Mouse (Mus musculus) embryonic facial prominence, embryonic 12.5 days (tissue): ENCODE results near the gene Camk1g. TPM values are rescaled to one million over a fixed set of nuclear protein-coding genes. Genes with fewer than 3 reads are reported as not detected.

ENCODE experiments used
- ATAC-seq: fragments of 200-750 bp; cut with Nextera tagmentation; 2 replicates; pipeline ENCODE4 v1.8.0; 2017; ENCODE audit not compliant: insufficient number of reproducible peaks, insufficient read depth, low FRiP score, low TSS enrichment
- H3K27ac ChIP-seq: fragments of 300-500 bp; sonication (generic); 2 replicates; pipeline ENCODE4 v1.5.1; 2016; ENCODE audit warnings: mild to moderate bottlenecking
- H3K27me3 ChIP-seq: fragments of 300-500 bp; sonication (generic); 2 replicates; pipeline ENCODE4 v1.6.1; 2016; ENCODE audit warnings: mild to moderate bottlenecking, moderate library complexity
- H3K36me3 ChIP-seq: fragments of 300-500 bp; sonication (generic); 2 replicates; pipeline ENCODE4 v1.6.1; 2016; ENCODE audit warnings: mild to moderate bottlenecking
- H3K4me1 ChIP-seq: fragments of 300-500 bp; sonication (generic); 2 replicates; pipeline ENCODE4 v1.6.1; 2016
- H3K4me2 ChIP-seq: fragments of 300-500 bp; sonication (generic); replicated peaks from 2 replicates; pipeline ENCODE4 v1.6.1; 2016; ENCODE audit warnings: mild to moderate bottlenecking, moderate library complexity
- H3K4me3 ChIP-seq: fragments of 300-500 bp; sonication (generic); 2 replicates; pipeline ENCODE4 v1.5.1; 2016; ENCODE audit warnings: mild to moderate bottlenecking
- H3K9ac ChIP-seq: fragments of 300-500 bp; sonication (generic); 2 replicates; pipeline ENCODE4 v1.6.1; 2016; ENCODE audit warnings: mild to moderate bottlenecking, moderate library complexity
- H3K9me3 ChIP-seq: fragments of 300-500 bp; sonication (generic); 2 replicates; pipeline ENCODE4 v1.6.1; 2016; ENCODE audit warnings: mild to moderate bottlenecking, moderate library complexity
- WGBS: fragments of 180-500 bp; shearing (Covaris S2); methylation state at CpG from one replicate; pipeline ENCODE4 v1.1.7; 2016; 5-methylcytosine and 5-hydroxymethylcytosine counted together
- polyA plus RNA-seq: library from polyadenylated mRNA; unstranded; fragments of >200 nt; fragmentation: Nextera tagmentation; extraction: Ambion mirVana; gene quantifications from 2 replicates; pipeline ENCODE4 v1.2.1, GENCODE M21; 2016

Gene Camk1g
- polyA plus RNA-seq, 1 experiment from 2014 or later: 24.4 TPM

GRCm38 (mm10) chr1:193369091-193369490, 1.0 kb downstream of the Camk1g start:
- ATAC-seq: no peak
- H3K4me3 ChIP-seq: peak overlapping the region; percentile 50
- no peaks in the 10 kb centered on the region for H3K27me3 ChIP-seq
- peak overlapping the region; percentile 73 for H3K4me2 ChIP-seq
- H3K4me1 ChIP-seq: peaks cover 20% of the 10 kb centered on the region
- H3K9ac ChIP-seq: peak overlapping the region; percentile 67
- no peaks in the 10 kb centered on the region for H3K9me3 ChIP-seq
- 33% methylated on average over 8 of the region's 8 CpGs for WGBS
- no peaks in the 10 kb centered on the region for H3K36me3 ChIP-seq
- H3K27ac ChIP-seq: no peak overlapping the region

DNA sequence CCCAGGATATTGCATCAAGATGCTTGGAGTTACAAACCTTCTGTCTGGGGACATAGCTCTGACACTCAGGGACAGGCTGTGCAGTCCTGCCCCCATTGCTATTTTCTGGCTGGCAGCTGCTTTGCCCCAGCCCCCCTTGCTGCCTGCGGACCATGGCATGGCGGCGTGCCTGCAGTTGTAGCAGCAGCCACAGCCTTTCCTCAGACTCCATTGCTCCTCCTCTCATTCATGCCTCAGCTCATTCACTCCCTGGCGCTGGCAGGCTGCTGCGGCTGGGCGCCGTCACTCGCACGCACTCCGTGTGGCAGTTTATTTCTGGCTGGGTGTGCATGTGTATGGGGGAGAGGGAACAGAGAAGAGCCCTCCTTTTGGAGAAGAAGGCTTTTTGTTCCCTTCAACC, 2.0 kb downstream of the Camk1g start:
- no peaks in the 10 kb centered on the region for H3K27me3 ChIP-seq
- H3K9me3 ChIP-seq: no peaks in the 10 kb centered on the region
- H3K27ac ChIP-seq: no peak overlapping the region
- H3K4me3 ChIP-seq: no peak overlapping the region
- 44% methylated on average over 10 of the region's 10 CpGs for WGBS
- H3K4me2 ChIP-seq: peak overlapping the region; percentile 19
- 0 out of 2 replicates have a peak overlapping the region, but pooled peaks have one; percentile 15 for H3K9ac ChIP-seq
- peaks cover 24% of the 10 kb centered on the region for H3K4me1 ChIP-seq
- no peak for ATAC-seq
- no peaks in the 10 kb centered on the region for H3K36me3 ChIP-seq

DNA sequence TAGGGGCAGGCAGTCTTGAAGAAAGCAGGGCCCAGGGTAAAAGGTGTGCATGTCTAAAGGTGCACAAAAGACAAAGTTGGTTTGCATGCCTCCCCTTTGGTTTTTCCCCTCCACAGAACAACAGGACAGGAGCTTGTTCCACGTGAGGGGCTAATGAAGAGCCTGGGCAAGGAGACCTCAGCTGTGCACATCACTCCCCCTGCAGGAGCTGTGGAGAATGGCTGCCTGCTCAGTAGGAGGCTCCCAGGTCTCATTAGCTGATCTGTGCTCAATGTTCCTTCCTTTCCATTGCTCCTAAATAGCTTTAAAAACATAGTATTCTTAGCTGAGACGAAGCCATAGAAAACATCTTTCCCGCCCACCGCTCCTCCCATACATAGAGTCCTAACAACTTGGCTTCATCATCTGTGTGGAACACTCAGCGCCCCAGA, 6.3 kb downstream of the Camk1g start:
- Histone ChIP-seq H3K27ac (no peak overlapping the region), H3K4me3 (no peak overlapping the region), H3K9me3 (no peaks in the 10 kb centered on the region), H3K36me3 (0 out of 2 replicates have a peak, but pooled peaks cover 19% of the 10 kb centered on the region), H3K9ac (no peak overlapping the region), H3K4me2 (no peak overlapping the region), H3K4me1 (peaks cover 10% of the 10 kb centered on the region), H3K27me3 (no peaks in the 10 kb centered on the region)
- WGBS: 67% methylated on average over 5 of the region's 5 CpGs
- ATAC-seq: no peak

- WGBS: 81% methylated on average over 7 of the region's 7 CpGs
- 0 out of 2 replicates have a peak, but pooled peaks cover 19% of the 10 kb centered on the region for H3K36me3 ChIP-seq
- ATAC-seq: no peak
- H3K9ac ChIP-seq: no peak overlapping the region
- H3K4me3 ChIP-seq: no peak overlapping the region
- no peak overlapping the region for H3K27ac ChIP-seq
- no peaks in the 10 kb centered on the region for H3K9me3 ChIP-seq
- H3K4me2 ChIP-seq: no peak overlapping the region
- H3K4me1 ChIP-seq: 0 out of 2 replicates have a peak, but pooled peaks cover 3% of the 10 kb centered on the region
- H3K27me3 ChIP-seq: no peaks in the 10 kb centered on the region
Observed at GRCm38 (mm10) chr1:193362078-193362477, 8.0 kb downstream of the Camk1g start.

DNA sequence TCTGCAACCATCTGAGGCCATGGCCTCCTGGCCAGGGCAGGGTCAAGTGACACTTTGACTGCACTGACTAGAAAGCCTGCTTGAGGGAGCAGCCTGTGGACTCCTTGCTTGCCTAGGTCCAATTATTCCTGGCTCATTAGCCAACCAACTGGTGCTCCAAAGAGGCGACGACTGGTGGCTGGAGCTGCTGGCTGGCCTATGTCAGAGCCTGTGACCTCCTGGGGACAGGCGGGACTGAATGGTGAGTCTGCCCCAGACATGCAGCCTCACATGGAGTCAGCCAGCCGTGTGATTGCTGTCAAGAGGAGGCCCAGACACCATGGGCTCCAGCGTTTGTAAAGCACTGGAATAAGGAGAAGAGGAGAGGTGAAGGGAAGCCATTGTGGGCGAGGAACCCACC, 8.9 kb downstream of the Camk1g start:
- 0 out of 2 replicates have a peak, but pooled peaks cover 3% of the 10 kb centered on the region for H3K4me1 ChIP-seq
- H3K27ac ChIP-seq: no peak overlapping the region
- H3K4me2 ChIP-seq: no peak overlapping the region
- no peak overlapping the region for H3K9ac ChIP-seq
- H3K27me3 ChIP-seq: no peaks in the 10 kb centered on the region
- 51% methylated on average over 6 of the region's 6 CpGs for WGBS
- peaks cover 23% of the 10 kb centered on the region for H3K36me3 ChIP-seq
- no peak; the same call in 1 of the 2 replicates for ATAC-seq
- H3K9me3 ChIP-seq: no peaks in the 10 kb centered on the region
- no peak overlapping the region for H3K4me3 ChIP-seq

- Histone ChIP-seq H3K9me3 (no peaks in the 10 kb centered on the region), H3K4me2 (no peak overlapping the region), H3K9ac (no peak overlapping the region), H3K36me3 (peaks cover 32% of the 10 kb centered on the region), H3K27me3 (no peaks in the 10 kb centered on the region), H3K4me3 (no peak overlapping the region), H3K27ac (no peak overlapping the region), H3K4me1 (0 out of 2 replicates have a peak, but pooled peaks cover 3% of the 10 kb centered on the region)
- no peak for ATAC-seq
- WGBS: 87% methylated on average over 3 of the region's 3 CpGs
Observed at GRCm38 (mm10) chr1:193359199-193359598, 10.9 kb downstream of the Camk1g start.

DNA sequence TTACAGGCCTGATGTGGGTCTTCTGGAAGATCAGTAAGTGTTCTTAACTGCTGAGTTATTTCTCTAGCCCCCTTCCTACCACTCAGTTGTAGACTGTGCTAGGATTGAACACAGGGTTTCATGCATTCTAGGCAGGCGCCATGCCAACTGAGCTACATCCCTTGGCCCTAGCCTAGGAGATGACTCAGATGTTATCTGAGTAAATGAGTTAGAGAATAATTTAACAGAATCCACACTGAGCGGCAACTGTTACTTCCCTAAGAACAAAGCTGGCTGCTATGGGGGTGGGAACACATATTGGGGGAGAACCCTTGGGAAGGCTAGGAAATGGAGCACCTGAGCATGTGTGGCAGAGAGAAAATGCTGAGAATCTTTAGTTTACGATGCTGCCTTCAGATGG, 18.5 kb downstream of the Camk1g start:
- peaks cover 66% of the 10 kb centered on the region for H3K36me3 ChIP-seq
- 93% methylated on average over 3 of the region's 3 CpGs for WGBS

DNA sequence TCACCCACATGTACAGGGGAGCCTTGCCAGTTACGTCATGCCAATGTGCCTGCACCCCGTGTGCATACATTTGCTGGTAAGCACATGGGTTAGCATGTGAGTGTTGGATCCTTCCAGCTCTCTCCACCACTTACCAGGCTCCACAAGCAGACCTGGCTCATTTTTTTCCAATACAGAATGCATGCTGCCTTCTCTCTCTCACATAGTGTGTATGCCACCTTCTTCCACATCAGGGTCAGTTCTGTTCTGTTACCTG, 19.6 kb downstream of the Camk1g start:
- WGBS: 95% methylated on average over 2 of the region's 2 CpGs
- Histone ChIP-seq H3K9ac (no peak overlapping the region), H3K27me3 (no peaks in the 10 kb centered on the region), H3K36me3 (peaks cover 58% of the 10 kb centered on the region), H3K4me2 (no peak overlapping the region), H3K4me1 (no peaks in the 10 kb centered on the region), H3K27ac (no peak overlapping the region), H3K9me3 (no peaks in the 10 kb centered on the region), H3K4me3 (no peak overlapping the region)
- no peak for ATAC-seq

More for the DNA sequence above, 18.5 kb downstream of the Camk1g start:
- ATAC-seq: no peak
- no peaks in the 10 kb centered on the region for H3K4me1 ChIP-seq
- no peak overlapping the region for H3K4me3 ChIP-seq
- H3K9me3 ChIP-seq: no peaks in the 10 kb centered on the region
- no peaks in the 10 kb centered on the region for H3K27me3 ChIP-seq
- no peak overlapping the region for H3K27ac ChIP-seq
- no peak overlapping the region for H3K4me2 ChIP-seq
- H3K9ac ChIP-seq: no peak overlapping the region

DNA sequence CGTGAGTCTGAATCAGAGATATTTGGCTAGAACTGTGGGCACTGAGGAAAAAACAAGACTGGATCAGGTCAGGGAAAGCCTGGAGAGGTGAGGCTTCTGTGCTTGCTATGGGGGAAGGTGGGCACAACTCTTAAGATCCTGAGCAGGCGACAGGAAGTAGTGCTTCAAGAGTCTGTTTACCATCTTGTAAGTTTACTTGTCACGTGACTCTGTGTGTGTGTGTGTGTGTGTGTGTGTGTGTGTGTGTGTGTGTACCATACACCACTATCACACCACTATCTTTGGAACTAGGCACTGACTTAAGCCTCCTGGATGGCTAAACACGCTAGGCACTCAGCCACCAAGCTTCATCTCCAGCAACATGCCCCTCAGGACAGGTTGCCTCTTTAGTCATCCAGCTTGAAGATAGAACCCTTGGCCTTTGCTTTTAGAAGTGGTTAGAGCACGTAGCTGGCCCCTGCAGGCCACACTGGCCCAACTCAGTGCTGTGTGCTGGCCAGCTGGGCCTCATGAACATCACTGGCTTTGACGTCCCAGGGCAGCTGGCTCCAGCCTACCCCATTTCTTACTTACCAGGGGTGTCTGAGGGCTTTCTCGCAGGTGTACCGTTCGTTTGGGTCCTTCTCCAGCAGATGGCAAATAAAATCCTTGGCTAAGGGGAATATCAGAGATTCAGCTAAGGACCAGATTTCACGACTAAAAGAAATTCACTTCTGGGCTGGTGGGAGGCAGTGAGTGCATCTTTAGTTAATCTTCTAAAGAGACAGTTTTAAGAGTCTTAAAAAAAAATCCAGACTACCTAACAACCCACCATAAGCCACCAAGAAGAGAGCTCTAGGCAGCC, 20.2 kb downstream of the Camk1g start:
- Histone ChIP-seq H3K27me3 (no peaks in the 10 kb centered on the region), H3K27ac (no peak overlapping the region), H3K4me1 (0 out of 2 replicates have a peak, but pooled peaks cover 1% of the 10 kb centered on the region), H3K36me3 (peaks cover 57% of the 10 kb centered on the region), H3K9ac (no peak overlapping the region), H3K9me3 (no peaks in the 10 kb centered on the region), H3K4me3 (no peak overlapping the region), H3K4me2 (no peak overlapping the region)
- ATAC-seq: no peak
- WGBS: 84% methylated on average over 10 of the region's 10 CpGs

DNA sequence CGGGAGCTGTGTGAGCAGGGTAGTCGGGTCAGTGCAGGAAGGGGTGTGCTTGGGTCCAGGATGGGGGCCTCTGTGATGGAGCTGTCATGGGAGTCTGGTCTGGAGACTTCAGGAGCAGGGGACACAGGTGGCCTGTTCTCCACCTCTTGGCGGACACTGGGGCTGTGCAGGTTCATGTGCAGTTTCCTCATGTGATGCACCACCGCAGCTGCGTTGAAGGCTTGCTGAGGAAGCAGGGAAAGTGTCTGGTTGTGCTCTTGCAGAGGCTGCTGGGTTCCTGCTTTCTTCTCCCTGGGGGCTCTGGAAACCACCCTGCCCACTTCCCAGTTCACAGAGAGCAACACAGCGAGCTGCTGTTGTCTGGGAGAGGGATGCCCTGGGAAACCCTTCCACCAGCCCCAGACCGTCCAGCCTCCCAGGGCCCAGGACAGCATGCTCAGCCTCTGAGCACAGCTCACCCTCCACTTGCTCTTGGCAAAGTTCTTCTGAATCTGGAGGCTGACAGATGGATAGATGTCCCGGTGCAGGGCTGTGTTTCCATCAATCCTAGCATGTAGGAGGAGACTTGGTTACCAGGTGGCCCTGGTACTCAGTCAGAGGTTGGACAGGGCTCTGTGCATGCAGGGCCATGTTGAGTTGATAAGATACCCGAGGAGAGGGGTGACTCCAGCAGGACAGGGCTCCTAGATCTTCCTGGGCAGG, 21.7 kb downstream of the Camk1g start:
- Histone ChIP-seq H3K4me3 (no peak overlapping the region), H3K27me3 (no peaks in the 10 kb centered on the region), H3K36me3 (peaks cover 45% of the 10 kb centered on the region), H3K4me1 (0 out of 2 replicates have a peak, but pooled peaks cover 4% of the 10 kb centered on the region), H3K9ac (no peak overlapping the region), H3K9me3 (no peaks in the 10 kb centered on the region), H3K4me2 (no peak overlapping the region), H3K27ac (no peak overlapping the region)
- WGBS: 78% methylated on average over 9 of the region's 9 CpGs
- ATAC-seq: no peak

DNA sequence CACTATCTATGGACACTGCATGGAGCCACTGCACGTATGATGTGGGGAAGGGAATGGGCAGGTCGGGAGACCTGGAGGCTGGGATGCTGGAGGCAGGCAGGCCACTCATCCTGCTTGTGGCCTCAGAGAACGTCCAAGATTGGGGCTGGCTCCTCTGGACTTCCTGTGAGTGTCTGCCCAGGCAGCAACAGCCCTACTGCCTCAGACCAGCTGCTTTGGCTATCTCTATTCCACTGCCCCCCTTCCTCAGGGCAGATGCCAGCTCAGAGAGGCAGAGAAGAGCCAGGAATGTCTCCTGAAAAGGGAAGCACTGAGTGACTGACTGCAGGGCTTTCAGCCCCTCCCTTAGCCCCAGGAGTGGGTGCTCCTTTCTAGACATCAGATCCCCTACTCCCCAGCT, 23.2 kb downstream of the Camk1g start:
- Histone ChIP-seq H3K9me3 (no peaks in the 10 kb centered on the region), H3K9ac (no peak overlapping the region), H3K4me3 (no peak overlapping the region), H3K4me2 (no peak overlapping the region), H3K27me3 (no peaks in the 10 kb centered on the region), H3K27ac (0 out of 2 replicates have a peak overlapping the region, but pooled peaks have one; percentile 7), H3K4me1 (0 out of 2 replicates have a peak, but pooled peaks cover 4% of the 10 kb centered on the region), H3K36me3 (peaks cover 35% of the 10 kb centered on the region)
- WGBS: 78% methylated on average over 3 of the region's 3 CpGs
- no peak for ATAC-seq

- no peak for ATAC-seq
- H3K4me2 ChIP-seq: no peak overlapping the region
- H3K27me3 ChIP-seq: no peaks in the 10 kb centered on the region
- WGBS: 6% methylated on average over 2 of the region's 2 CpGs
- H3K36me3 ChIP-seq: peaks cover 29% of the 10 kb centered on the region
- H3K9me3 ChIP-seq: no peaks in the 10 kb centered on the region
- H3K9ac ChIP-seq: no peak overlapping the region
- peak overlapping the region; percentile 57; the same call in 1 of the 2 replicates for H3K27ac ChIP-seq
- no peak overlapping the region for H3K4me3 ChIP-seq
- 0 out of 2 replicates have a peak, but pooled peaks cover 4% of the 10 kb centered on the region for H3K4me1 ChIP-seq
Observed at GRCm38 (mm10) chr1:193344976-193345375, 25.1 kb downstream of the Camk1g start.
